Comparison of ENCODE assay signal across 8 mouse cellular contexts in the genomic region with DNA sequence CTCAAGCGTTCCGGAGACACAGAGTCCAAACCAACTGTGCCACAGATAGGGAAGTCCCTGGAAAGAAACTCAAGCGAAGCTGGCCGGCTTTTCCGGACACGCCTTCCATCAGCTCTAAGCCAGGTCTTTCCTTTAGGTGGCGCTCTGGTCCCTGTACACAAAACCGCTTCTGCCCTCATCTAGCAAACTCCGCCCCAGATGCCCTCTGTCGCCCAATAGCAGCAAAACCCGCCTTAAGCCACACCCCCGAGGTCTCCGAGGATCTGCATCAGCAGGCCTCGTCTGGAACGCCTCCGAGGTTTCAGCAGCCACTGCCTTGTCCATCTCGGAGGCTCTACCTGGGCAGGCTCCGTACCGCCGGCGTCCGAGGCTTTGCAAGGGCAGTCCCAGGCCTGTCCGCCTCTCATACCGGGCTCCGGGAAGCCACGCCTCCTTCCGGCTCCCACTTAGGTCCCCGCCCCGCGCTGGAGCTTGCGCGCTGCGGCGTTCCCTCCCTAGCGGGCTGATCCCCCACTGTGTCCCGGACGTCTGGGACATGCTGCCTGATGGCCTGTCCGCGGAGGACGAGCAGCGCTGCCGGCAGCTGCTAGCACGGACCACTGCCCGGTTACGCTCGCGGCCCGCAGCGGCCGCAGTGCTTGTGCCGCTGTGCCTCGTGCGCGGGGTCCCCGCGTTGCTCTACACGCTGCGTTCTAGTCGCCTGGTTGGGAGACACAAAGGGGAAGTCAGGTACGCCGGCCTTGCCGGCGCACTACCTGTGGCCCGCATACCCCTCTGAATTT. TPM values are rescaled to one million over a fixed set of nuclear protein-coding genes. Genes with fewer than 3 reads are reported as not detected.
DNase-seq lines count a peak whose midpoint lies in the region; ATAC-seq and TF ChIP-seq lines count a peak whose summit lies in the region.

Gene Nudt8 (plus strand): TSS at position 462 of the 782 bp plus-strand sequence.
Gene Gm49405 (plus strand): TSS at position 508 of the 782 bp plus-strand sequence.

- H3K9me3 ChIP-seq in hindbrain, embryonic 10.5 days, result no peaks in the 10 kb centered on the region
- no peaks in the 10 kb centered on the region for H3K9me3 ChIP-seq in lung, postnatal 0 days (ENCODE audit: low read length)

- H3K4me3 ChIP-seq in hindbrain, embryonic 10.5 days, result peak within 1 kb of the TSS; percentile 74
- H3K4me3 ChIP-seq in lung, postnatal 0 days (ENCODE audit: low read depth, low read length), result peak within 1 kb of the TSS; percentile 57

- peak within 1 kb of the TSS; percentile 94 for H3K27ac ChIP-seq in hindbrain, embryonic 10.5 days
- peak within 1 kb of the TSS; percentile 90 for H3K27ac ChIP-seq in lung, postnatal 0 days (ENCODE audit: low read length)

- peak within 1 kb of the TSS; percentile 95 for H3K4me2 ChIP-seq in lung, postnatal 0 days (replicated peaks; ENCODE audit: low read depth, low read length)

- no peak for TF ChIP-seq EP300 in lung, postnatal 0 days (IDR thresholded peaks at IDR 0.05)

- peak; percentile 93 for DNase-seq in MN1 (ENCODE audit: low spot score)
- DNase-seq in cerebellum, adult 9-10 months, result peak; percentile 99
- DNase-seq in hindbrain, embryonic 10.5 days (ENCODE audit: low spot score), result peak; percentile 97
- DNase-seq in layer of hippocampus, adult 9-11 months, result peak; percentile 98
- peak; percentile 99 for DNase-seq in lung, postnatal 0 days (ENCODE audit: low spot score)
- DNase-seq in ovary, postnatal 14 days (ENCODE audit: low spot score), result peak; percentile 92
- peak; percentile 95 for DNase-seq in thymus, postnatal 14 days

- under 1% methylated on average over 64 of the region's 64 CpGs for WGBS in hindbrain, embryonic 10.5 days
- under 1% methylated on average over 63 of the region's 64 CpGs for WGBS in lung, postnatal 0 days

- ATAC-seq in frontal cortex, adult (ENCODE audit: low TSS enrichment), result peak; percentile 92
- ATAC-seq in lung, postnatal 0 days, result peak; percentile 93

- peak; percentile 89 for TF ChIP-seq CTCF in lung, postnatal 0 days (IDR thresholded peaks at IDR 0.05)

- H3K36me3 ChIP-seq in hindbrain, embryonic 10.5 days, result peaks cover 8% of the 10 kb centered on the region; the same call in 1 of the 2 replicates
- H3K36me3 ChIP-seq in lung, postnatal 0 days (ENCODE audit: insufficient read depth, low read length), result no peaks in the 10 kb centered on the region

- peaks cover 39% of the 10 kb centered on the region for H3K4me1 ChIP-seq in hindbrain, embryonic 10.5 days (replicated peaks)
- peaks cover 13% of the 10 kb centered on the region; the same call in 1 of the 2 replicates for H3K4me1 ChIP-seq in lung, postnatal 0 days (ENCODE audit: insufficient read depth, low read depth, low read length)

- H3K27me3 ChIP-seq in hindbrain, embryonic 10.5 days (ENCODE audit: insufficient read depth, poor library complexity, severe bottlenecking), result peaks cover 6% of the 10 kb centered on the region; the same call in 1 of the 2 replicates
- H3K27me3 ChIP-seq in lung, postnatal 0 days (replicated peaks; ENCODE audit: insufficient read depth, low read length), result no peaks in the 10 kb centered on the region

- H3K9ac ChIP-seq in lung, postnatal 0 days (replicated peaks; ENCODE audit: low read depth), result peak within 1 kb of the TSS; percentile 64

RNA-seq across cellular contexts. Expression of gene Nudt8, which starts in this region (rescaled TPM):
- polyA plus RNA-seq in hindbrain, embryonic 10.5 days (2016; fragmentation: Nextera tagmentation; extraction: Ambion mirVana), result 20.1 and 22.6 TPM in 2 replicates
- 27.0 and 28.5 TPM in 2 replicates for polyA plus RNA-seq in lung, postnatal 0 days (2015; fragmentation: Nextera tagmentation; extraction: Ambion mirVana)

RNA-seq across cellular contexts. Expression of gene Gm49405, which starts in this region (rescaled TPM):
- polyA plus RNA-seq in hindbrain, embryonic 10.5 days (2016; fragmentation: Nextera tagmentation; extraction: Ambion mirVana), result 3.0 and 3.1 TPM in 2 replicates
- 1.1 TPM in 2 replicates for polyA plus RNA-seq in lung, postnatal 0 days (2015; fragmentation: Nextera tagmentation; extraction: Ambion mirVana)

Comparison
In these comparisons a context has a peak if more than half of its experiments do, and no peak if none do; other contexts are left out.
1. Peak in every context shown above with its lines: DNase-seq, ATAC-seq, H3K4me3 ChIP-seq and H3K27ac ChIP-seq.